Mouse (Mus musculus): ENCODE measurements around the gene Armh1. TPM values are rescaled to one million over a fixed set of nuclear protein-coding genes. Genes with fewer than 3 reads are reported as not detected.
A peak's percentile ranks its signal among the peaks of the same experiment; 100 is the strongest.

Gene Armh1
- polyA plus RNA-seq, 1 experiment from 2014 or later: 0.39 TPM

DNA sequence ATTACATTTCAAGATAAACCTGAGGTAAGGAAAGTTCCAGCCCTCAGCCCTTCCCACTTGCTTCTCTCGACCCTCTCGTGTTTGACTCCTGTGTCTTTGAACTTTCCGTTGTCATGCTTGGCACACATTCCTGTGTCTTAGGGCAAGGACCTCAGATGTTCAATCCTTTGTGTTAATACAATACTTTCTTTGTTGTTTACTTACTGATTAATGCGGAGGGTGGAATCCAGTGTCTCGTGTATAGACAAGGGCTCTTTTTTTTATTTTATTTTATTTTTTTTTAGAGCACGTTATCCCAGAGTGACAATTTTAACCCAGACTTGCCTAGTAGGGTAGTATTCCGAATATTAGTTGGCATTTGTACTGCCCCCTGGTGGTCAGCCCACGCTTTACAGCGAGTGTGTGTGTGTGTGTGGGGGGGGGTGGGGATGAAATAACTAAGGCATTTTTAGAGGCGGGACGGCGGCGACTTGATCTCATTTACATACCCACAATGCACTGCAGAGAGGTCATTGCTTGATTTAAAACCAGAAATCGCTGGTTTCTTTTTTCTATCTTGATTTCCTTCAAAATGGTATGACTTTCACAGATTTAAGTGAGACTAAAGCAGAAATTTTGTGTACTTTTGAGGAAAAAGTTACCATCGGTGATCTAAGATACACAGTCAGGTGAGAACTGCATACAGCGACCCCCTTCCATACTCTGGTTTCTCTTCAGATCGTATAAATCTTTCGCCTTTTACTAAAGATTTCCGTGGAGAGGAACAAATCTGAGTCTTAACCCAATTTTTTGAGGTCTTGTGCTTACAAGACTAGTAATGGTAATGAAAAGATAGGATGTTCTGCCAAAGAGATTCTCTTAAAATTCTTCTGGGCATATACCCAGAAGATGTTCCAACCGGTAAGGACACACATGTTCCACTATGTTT lies 41.5 kb downstream of the Armh1 start:
- Histone ChIP-seq H3K36me3 (ENCODE audit: insufficient read depth, low read length) (no peaks in the 10 kb centered on the region), H3K9ac (replicated peaks; ENCODE audit: low read length) (no peak overlapping the region; the same call in 1 of the 2 replicates), H3K9me3 (ENCODE audit: low read length) (no peaks in the 10 kb centered on the region), H3K4me3 (ENCODE audit: low read length) (peak overlapping the region; percentile 15; the same call in 1 of the 2 replicates), H3K4me1 (ENCODE audit: insufficient read depth, low read length) (no peaks in the 10 kb centered on the region), H3K4me2 (replicated peaks; ENCODE audit: low read depth, low read length) (peak overlapping the region; percentile 23; the same call in 1 of the 2 replicates), H3K27ac (ENCODE audit: low read length) (peak overlapping the region; percentile 29; the same call in 1 of the 2 replicates), H3K27me3 (ENCODE audit: insufficient read depth, low read length) (no peaks in the 10 kb centered on the region)
- ATAC-seq (ENCODE audit: low FRiP score, low TSS enrichment): peak; percentile 62; the same call in 1 of the 2 replicates
- 5% methylated on average over 20 of the region's 20 CpGs for WGBS

DNA sequence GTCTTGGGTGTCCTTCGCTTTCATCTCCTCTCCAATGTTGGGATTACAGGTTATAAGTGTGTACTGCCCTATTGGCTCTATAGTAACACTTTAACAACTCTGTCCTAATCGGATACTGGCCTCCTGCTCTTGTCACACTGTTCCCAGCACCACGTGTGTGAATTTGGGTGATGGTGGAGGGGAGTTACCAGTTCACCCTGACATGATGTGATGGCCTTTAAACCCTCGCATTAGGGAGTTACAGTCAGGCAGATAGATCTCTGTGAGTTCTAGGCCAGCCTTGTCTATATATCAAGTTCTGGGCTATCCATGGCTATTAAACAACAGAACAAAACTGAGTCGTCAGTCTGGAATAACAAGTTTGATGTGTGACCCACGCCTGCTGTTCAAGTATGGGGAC lies 42.3 kb downstream of the Armh1 start:
- Histone ChIP-seq H3K4me3 (ENCODE audit: low read length) (no peak overlapping the region), H3K36me3 (ENCODE audit: insufficient read depth, low read length) (no peaks in the 10 kb centered on the region), H3K27ac (ENCODE audit: low read length) (no peak overlapping the region), H3K4me1 (ENCODE audit: insufficient read depth, low read length) (no peaks in the 10 kb centered on the region), H3K27me3 (ENCODE audit: insufficient read depth, low read length) (no peaks in the 10 kb centered on the region), H3K9ac (replicated peaks; ENCODE audit: low read length) (no peak overlapping the region), H3K9me3 (ENCODE audit: low read length) (no peaks in the 10 kb centered on the region), H3K4me2 (replicated peaks; ENCODE audit: low read depth, low read length) (no peak overlapping the region)
- 82% methylated on average over 6 of the region's 6 CpGs for WGBS
- no peak for ATAC-seq (ENCODE audit: low FRiP score, low TSS enrichment)

DNA sequence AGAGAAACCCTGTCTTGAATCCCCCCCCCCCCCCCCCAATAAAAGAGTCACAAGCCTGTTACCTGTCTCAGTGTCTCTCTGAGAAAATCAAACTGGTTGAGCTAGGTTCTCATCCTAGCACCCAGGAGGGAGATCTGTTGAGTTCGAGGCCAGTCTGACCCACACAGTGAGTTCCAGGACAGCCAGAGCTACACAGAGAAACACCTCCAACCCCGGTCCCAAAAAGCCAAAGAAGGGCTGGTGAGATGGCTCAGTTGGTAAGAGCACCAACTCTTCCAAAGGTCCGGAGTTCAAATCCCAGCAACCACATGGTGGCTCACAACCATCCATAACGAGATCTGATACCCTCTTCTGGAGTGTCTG lies 49.0 kb downstream of the Armh1 start:
- Histone ChIP-seq H3K4me2 (replicated peaks; ENCODE audit: low read depth, low read length) (peak overlapping the region; percentile 58; the same call in 1 of the 2 replicates), H3K27me3 (ENCODE audit: insufficient read depth, low read length) (no peaks in the 10 kb centered on the region), H3K36me3 (ENCODE audit: insufficient read depth, low read length) (no peaks in the 10 kb centered on the region), H3K4me1 (ENCODE audit: insufficient read depth, low read length) (0 out of 2 replicates have a peak, but pooled peaks cover 4% of the 10 kb centered on the region), H3K4me3 (ENCODE audit: low read length) (no peak overlapping the region), H3K27ac (ENCODE audit: low read length) (peak overlapping the region; percentile 80), H3K9me3 (ENCODE audit: low read length) (no peaks in the 10 kb centered on the region), H3K9ac (replicated peaks; ENCODE audit: low read length) (peak overlapping the region; percentile 64; the same call in 1 of the 2 replicates)
- ATAC-seq (ENCODE audit: low FRiP score, low TSS enrichment): no peak
- WGBS: 58% methylated on average over 4 of the region's 4 CpGs

DNA sequence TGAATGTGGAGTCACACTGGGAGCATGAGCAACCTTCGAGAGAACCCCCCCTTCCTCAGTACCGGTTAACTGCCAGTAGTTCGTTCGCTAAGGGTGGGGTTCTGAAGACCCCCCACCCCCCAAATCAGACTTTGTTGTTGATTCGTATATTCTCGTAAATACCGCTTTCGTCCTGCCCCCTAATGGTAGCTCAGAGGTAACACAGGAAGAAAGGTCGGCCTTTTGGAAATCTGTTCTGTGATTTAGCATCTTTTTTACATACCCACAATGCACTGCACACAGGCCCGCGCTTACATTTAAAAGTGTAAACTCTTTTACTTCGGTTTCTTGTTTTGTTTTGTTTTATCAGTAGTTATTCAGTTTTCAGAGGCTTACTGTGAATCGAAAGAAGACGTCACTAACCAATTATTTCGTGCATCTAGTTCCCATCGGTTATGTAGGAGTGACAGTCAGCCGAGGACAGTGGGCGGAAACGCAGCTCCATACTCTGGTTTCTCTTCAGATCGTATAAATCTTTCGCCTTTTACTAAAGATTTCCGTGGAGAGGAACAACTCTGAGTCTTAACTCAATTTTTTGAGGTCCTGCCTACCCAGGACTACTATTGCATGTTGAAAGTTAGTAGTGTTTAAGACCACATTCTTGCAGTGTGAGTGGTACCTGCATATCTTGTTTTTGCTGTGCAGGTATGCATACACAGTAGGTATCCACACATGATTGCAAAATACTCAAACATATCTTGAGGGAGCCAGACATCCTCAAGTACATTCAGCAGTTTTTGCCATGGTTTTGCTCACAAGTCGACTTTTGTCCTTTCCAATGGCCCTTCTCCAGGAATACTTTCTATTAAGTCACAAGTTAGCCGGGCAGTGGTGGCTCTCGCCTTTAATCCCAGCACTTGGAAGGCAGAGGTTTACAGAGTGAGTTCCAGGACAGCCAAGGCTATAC lies 49.6 kb downstream of the Armh1 start:
- under 1% methylated on average over 25 of the region's 25 CpGs for WGBS
- peak overlapping the region; percentile 64 for H3K9ac ChIP-seq (replicated peaks; ENCODE audit: low read length)
- peak overlapping the region; percentile 43 for H3K4me3 ChIP-seq (ENCODE audit: low read length)
- peak overlapping the region; percentile 58 for H3K4me2 ChIP-seq (replicated peaks; ENCODE audit: low read depth, low read length)
- H3K27me3 ChIP-seq (ENCODE audit: insufficient read depth, low read length): no peaks in the 10 kb centered on the region
- no peaks in the 10 kb centered on the region for H3K9me3 ChIP-seq (ENCODE audit: low read length)
- 0 out of 2 replicates have a peak, but pooled peaks cover 4% of the 10 kb centered on the region for H3K4me1 ChIP-seq (ENCODE audit: insufficient read depth, low read length)
- peak; percentile 92 for ATAC-seq (ENCODE audit: low FRiP score, low TSS enrichment)
- no peaks in the 10 kb centered on the region for H3K36me3 ChIP-seq (ENCODE audit: insufficient read depth, low read length)
- peak overlapping the region; percentile 80 for H3K27ac ChIP-seq (ENCODE audit: low read length)

DNA sequence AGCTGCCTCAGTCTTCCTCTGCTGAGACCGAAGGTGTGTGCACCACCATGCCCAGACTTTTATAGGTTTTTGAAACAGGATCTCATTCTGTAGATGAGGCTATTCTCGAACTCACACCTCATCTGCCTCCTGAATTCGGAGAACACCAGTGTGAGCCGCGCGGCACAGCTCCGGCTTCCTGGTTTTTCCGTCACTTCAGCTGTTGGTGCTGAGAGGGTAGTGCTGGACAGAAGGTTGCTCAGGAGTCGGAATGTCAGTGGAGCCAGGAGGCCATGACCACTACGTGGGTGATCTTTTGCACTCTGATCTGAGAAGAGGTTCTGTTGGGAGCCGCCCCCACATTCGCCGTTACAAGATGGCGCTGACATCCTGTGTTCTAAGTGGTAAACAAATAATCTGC lies 60.1 kb downstream of the Armh1 start:
- no peak for ATAC-seq (ENCODE audit: low FRiP score, low TSS enrichment)
- no peak overlapping the region for H3K9ac ChIP-seq (replicated peaks; ENCODE audit: low read length)

DNA sequence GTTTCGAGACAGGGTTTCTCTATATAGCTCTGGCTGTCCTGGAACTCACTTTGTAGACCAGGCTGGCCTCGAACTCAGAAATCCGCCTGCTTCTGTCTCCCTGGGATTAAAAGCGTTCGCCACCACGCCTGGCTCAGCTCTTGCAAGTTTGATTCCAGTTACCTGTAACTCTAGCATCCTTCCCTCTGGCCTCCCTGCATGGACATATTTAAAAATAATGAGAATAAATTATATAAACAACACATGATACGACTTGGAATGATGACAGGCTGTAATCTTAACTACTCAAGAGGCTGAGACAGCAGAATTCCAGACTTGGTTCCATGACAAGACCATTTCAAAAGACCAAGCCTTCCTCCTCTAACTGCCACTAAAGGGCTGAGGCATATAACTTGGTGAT lies 61.3 kb downstream of the Armh1 start:
- H3K9me3 ChIP-seq (ENCODE audit: low read length): peaks cover 3% of the 10 kb centered on the region; the same call in 1 of the 2 replicates
- no peak overlapping the region for H3K4me3 ChIP-seq (ENCODE audit: low read length)
- peak overlapping the region; percentile 84 for H3K27ac ChIP-seq (ENCODE audit: low read length)
- H3K36me3 ChIP-seq (ENCODE audit: insufficient read depth, low read length): no peaks in the 10 kb centered on the region
- H3K4me1 ChIP-seq (ENCODE audit: insufficient read depth, low read length): no peaks in the 10 kb centered on the region; the same call in 1 of the 2 replicates
- 0 out of 2 replicates have a peak overlapping the region, but pooled peaks have one; percentile 16 for H3K4me2 ChIP-seq (replicated peaks; ENCODE audit: low read depth, low read length)
- ATAC-seq (ENCODE audit: low FRiP score, low TSS enrichment): no peak
- H3K27me3 ChIP-seq (ENCODE audit: insufficient read depth, low read length): no peaks in the 10 kb centered on the region
- 59% methylated on average over 7 of the region's 7 CpGs for WGBS
- no peak overlapping the region for H3K9ac ChIP-seq (replicated peaks; ENCODE audit: low read length)

More for the DNA sequence above, 60.1 kb downstream of the Armh1 start:
- H3K4me3 ChIP-seq (ENCODE audit: low read length): no peak overlapping the region
- no peak overlapping the region for H3K27ac ChIP-seq (ENCODE audit: low read length)
- no peaks in the 10 kb centered on the region; the same call in 1 of the 2 replicates for H3K4me1 ChIP-seq (ENCODE audit: insufficient read depth, low read length)
- H3K36me3 ChIP-seq (ENCODE audit: insufficient read depth, low read length): no peaks in the 10 kb centered on the region
- 97% methylated on average over 14 of the region's 14 CpGs for WGBS
- no peaks in the 10 kb centered on the region for H3K27me3 ChIP-seq (ENCODE audit: insufficient read depth, low read length)
- H3K9me3 ChIP-seq (ENCODE audit: low read length): peaks cover 3% of the 10 kb centered on the region; the same call in 1 of the 2 replicates
- no peak overlapping the region for H3K4me2 ChIP-seq (replicated peaks; ENCODE audit: low read depth, low read length)

DNA sequence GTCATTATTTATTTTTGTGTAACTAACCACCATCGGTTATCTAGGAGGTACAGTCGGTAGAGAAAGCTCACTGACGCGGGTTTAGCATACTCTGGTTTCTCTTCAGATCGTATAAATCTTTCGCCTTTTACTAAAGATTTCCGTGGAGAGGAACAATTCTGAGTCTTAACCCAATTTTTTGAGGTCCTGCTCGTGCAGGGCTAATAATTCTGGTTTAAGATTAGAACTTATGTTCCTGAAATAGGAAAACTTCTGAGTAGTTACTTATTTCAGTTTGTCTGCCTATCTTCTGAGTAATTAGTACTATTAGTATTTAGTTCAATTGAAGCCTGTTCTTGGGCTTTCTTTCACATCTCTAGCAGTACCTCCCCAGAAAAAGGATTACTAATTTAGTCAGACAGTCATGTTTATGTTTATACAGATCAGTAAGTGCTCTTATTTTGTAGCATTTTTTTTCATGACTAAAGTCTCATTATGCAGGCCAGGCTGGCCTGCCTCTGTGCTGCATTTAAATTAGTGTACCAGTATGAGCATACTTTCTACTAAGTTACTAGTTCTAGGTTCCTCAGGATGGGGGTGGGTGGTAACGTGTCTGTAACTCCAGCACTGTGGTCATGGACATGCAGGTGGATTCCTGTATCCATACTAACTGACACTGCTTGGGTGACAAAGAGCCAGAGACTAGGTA lies 61.9 kb downstream of the Armh1 start:
- H3K27me3 ChIP-seq (ENCODE audit: insufficient read depth, low read length): no peaks in the 10 kb centered on the region
- peak; percentile 90 for ATAC-seq (ENCODE audit: low FRiP score, low TSS enrichment)
- peak overlapping the region; percentile 55 for H3K4me2 ChIP-seq (replicated peaks; ENCODE audit: low read depth, low read length)
- no peaks in the 10 kb centered on the region for H3K36me3 ChIP-seq (ENCODE audit: insufficient read depth, low read length)
- WGBS: under 1% methylated on average over 9 of the region's 9 CpGs
- H3K9ac ChIP-seq (replicated peaks; ENCODE audit: low read length): peak overlapping the region; percentile 65
- H3K27ac ChIP-seq (ENCODE audit: low read length): peak overlapping the region; percentile 87
- H3K4me1 ChIP-seq (ENCODE audit: insufficient read depth, low read length): no peaks in the 10 kb centered on the region; the same call in 1 of the 2 replicates
- peaks cover 3% of the 10 kb centered on the region; the same call in 1 of the 2 replicates for H3K9me3 ChIP-seq (ENCODE audit: low read length)
- peak overlapping the region; percentile 47; the same call in 1 of the 2 replicates for H3K4me3 ChIP-seq (ENCODE audit: low read length)

DNA sequence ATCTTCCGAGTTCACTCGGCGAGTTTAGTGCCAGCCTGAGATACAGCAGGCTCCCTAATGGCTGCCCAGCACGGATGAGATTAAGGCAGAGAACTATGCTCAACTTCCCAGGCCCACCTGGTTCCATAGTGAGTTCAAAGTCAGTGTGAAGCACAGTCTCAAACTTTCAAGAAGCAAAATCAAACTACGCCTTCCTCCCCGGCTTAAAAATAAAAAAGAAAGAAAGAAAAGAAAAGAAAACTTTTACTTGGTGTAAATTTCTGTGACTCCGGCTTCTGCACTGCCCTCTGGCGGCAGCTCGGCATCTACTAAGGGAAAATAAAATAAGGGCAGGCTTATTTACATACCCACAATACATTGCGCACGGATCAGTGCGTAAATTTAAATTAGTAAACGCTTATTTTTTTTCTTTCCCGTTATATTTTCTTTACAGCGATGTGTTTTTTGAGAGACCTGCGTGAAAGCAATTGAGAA lies 62.5 kb downstream of the Armh1 start:
- H3K36me3 ChIP-seq (ENCODE audit: insufficient read depth, low read length): no peaks in the 10 kb centered on the region
- peak overlapping the region; percentile 55 for H3K4me2 ChIP-seq (replicated peaks; ENCODE audit: low read depth, low read length)
- no peaks in the 10 kb centered on the region; the same call in 1 of the 2 replicates for H3K4me1 ChIP-seq (ENCODE audit: insufficient read depth, low read length)
- H3K27me3 ChIP-seq (ENCODE audit: insufficient read depth, low read length): no peaks in the 10 kb centered on the region
- H3K9ac ChIP-seq (replicated peaks; ENCODE audit: low read length): peak overlapping the region; percentile 65
- peak; percentile 72 for ATAC-seq (ENCODE audit: low FRiP score, low TSS enrichment)
- peaks cover 3% of the 10 kb centered on the region; the same call in 1 of the 2 replicates for H3K9me3 ChIP-seq (ENCODE audit: low read length)
- H3K27ac ChIP-seq (ENCODE audit: low read length): peak overlapping the region; percentile 87
- under 1% methylated on average over 16 of the region's 16 CpGs for WGBS
- peak overlapping the region; percentile 47 for H3K4me3 ChIP-seq (ENCODE audit: low read length)
